Mouse (Mus musculus): Measurements from ENCODE around the gene Kif21b. TPM values are rescaled to one million over a fixed set of nuclear protein-coding genes. Genes with fewer than 3 reads are reported as not detected.

The Kif21b gene
- total and polyA plus RNA-seq, 3 experiments, result 4.0 to 34.0 TPM; not detected in 1

GRCm38 (mm10) chr1:136135046-136135445 is 3.9 kb downstream of the Kif21b start:
- peak; percentile 94 for DNase-seq (ENCODE audit: low read depth, low spot score)
- Histone ChIP-seq H3K9ac (ENCODE audit: control insufficient read depth, low read depth, low read length, poor library complexity, severe bottlenecking) (peak overlapping the region; percentile 50), H3K27me3 (ENCODE audit: control insufficient read depth in 1 of 2, insufficient read depth in 2 of 2, low read length in 2 of 2) (no peaks in the 10 kb centered on the region), H3K4me3 (ENCODE audit: control insufficient read depth in 1 of 2, insufficient read depth in 1 of 2, low read depth in 2 of 2, low read length in 2 of 2) (peak overlapping the region; percentile 2 to 55; a peak in 2 of 4 replicates), H3K36me3 (ENCODE audit: control insufficient read depth in 1 of 2, insufficient read depth in 2 of 2, low read length in 2 of 2) (peaks cover 0 to 37% of the 10 kb centered on the region in 2 experiments; a peak in 3 of 4 replicates), H3K27ac (ENCODE audit: control insufficient read depth, low read depth, low read length) (peak overlapping the region; percentile 90), H3K9me3 (replicated peaks; ENCODE audit: insufficient read depth, low read length) (no peaks in the 10 kb centered on the region), H3K79me2 (ENCODE audit: control insufficient read depth, insufficient read depth, low read length, poor library complexity) (peaks cover 21% of the 10 kb centered on the region), H3K4me1 (ENCODE audit: control insufficient read depth in 1 of 2, insufficient read depth in 2 of 2, low read length in 2 of 2) (peaks cover 36 to 67% of the 10 kb centered on the region in 2 experiments)
- no peak for TF ChIP-seq CHD1 (IDR thresholded peaks at IDR 0.05; ENCODE audit: low read depth, low read length)
- TF ChIP-seq ZMIZ1 (IDR thresholded peaks at IDR 0.05; ENCODE audit: low read depth, low read length), result peak; percentile 35; the same call in 1 of the 2 replicates
- TF ChIP-seq TAL1 (IDR thresholded peaks at IDR 0.05; ENCODE audit: low read length), result no peak
- peak; percentile 68 for TF ChIP-seq HCFC1 (IDR thresholded peaks at IDR 0.05; ENCODE audit: low read depth, low read length)
- peak; percentile 37; the same call in 1 of the 2 replicates for TF ChIP-seq MEF2A (IDR thresholded peaks at IDR 0.05; ENCODE audit: extremely low read depth, insufficient replicate concordance, low read depth, low read length, poor library complexity, severe bottlenecking)
- TF ChIP-seq POLR2A (IDR thresholded peaks at IDR 0.05; ENCODE audit: control insufficient read depth in 1 of 2, insufficient read depth in 1 of 2, low read depth in 1 of 2, low read length in 2 of 2, poor library complexity in 1 of 2), result peak in 1 of 2 experiments; percentile 54; a peak in 1 of 4 replicates
- no peak for TF ChIP-seq POLR2AphosphoS5 (IDR thresholded peaks at IDR 0.05; ENCODE audit: borderline replicate concordance, low read depth, low read length)
- TF ChIP-seq RCOR1 (IDR thresholded peaks at IDR 0.05; ENCODE audit: low read depth, low read length), result peak; percentile 52; the same call in 1 of the 2 replicates
- no peak for TF ChIP-seq RAD21 (IDR thresholded peaks at IDR 0.05; ENCODE audit: low read depth, low read length)
- peak; percentile 44 for TF ChIP-seq BHLHE40 (IDR thresholded peaks at IDR 0.05; ENCODE audit: borderline replicate concordance, low read depth, low read length)
- no peak for TF ChIP-seq NELFE (IDR thresholded peaks at IDR 0.05; ENCODE audit: low read depth, low read length)
- 0 out of 2 replicates have a peak, but pooled peaks have one; percentile 13 for TF ChIP-seq ZC3H11A (IDR thresholded peaks at IDR 0.05; ENCODE audit: low read depth, low read length)
- TF ChIP-seq CTCF (IDR thresholded peaks at IDR 0.05 in 2 of 3, conservative IDR thresholded peaks at IDR 0.05 in 1 of 3; ENCODE audit: control insufficient read depth in 1 of 3, insufficient read depth in 1 of 3, low read depth in 2 of 3, low read length in 3 of 3, poor library complexity in 1 of 3, severe bottlenecking in 1 of 3), result peak in 1 of 3 experiments; percentile 28; a peak in 1 of 6 replicates
- TF ChIP-seq KAT2A (conservative IDR thresholded peaks at IDR 0.05; ENCODE audit: low read depth, low read length), result peak; percentile 38; the same call in 1 of the 2 replicates
- no peak for TF ChIP-seq ZKSCAN1 (IDR thresholded peaks at IDR 0.05; ENCODE audit: low read depth, low read length)
- TF ChIP-seq MAFK (IDR thresholded peaks at IDR 0.05; ENCODE audit: borderline replicate concordance, low read depth, low read length), result 0 out of 2 replicates have a peak, but pooled peaks have one; percentile 34
- peak; percentile 56 to 83; a peak in 3 of 4 replicates for TF ChIP-seq EP300 (IDR thresholded peaks at IDR 0.05; ENCODE audit: low read depth in 1 of 2, low read length in 2 of 2)
- TF ChIP-seq MAX (IDR thresholded peaks at IDR 0.05; ENCODE audit: low read length), result peak; percentile 38; the same call in 1 of the 2 replicates
- TF ChIP-seq NRF1 (IDR thresholded peaks at IDR 0.05; ENCODE audit: insufficient read depth, low read depth, low read length, poor library complexity, severe bottlenecking), result 0 out of 2 replicates have a peak, but pooled peaks have one; percentile 14
- TF ChIP-seq TCF12 (IDR thresholded peaks at IDR 0.05; ENCODE audit: low read depth, low read length), result peak; percentile 61
- no peak for TF ChIP-seq USF1 (IDR thresholded peaks at IDR 0.05; ENCODE audit: low read depth, low read length)
- TF ChIP-seq ZNF384 (IDR thresholded peaks at IDR 0.05; ENCODE audit: low read depth, low read length), result no peak
- TF ChIP-seq MYB (IDR thresholded peaks at IDR 0.05; ENCODE audit: low read depth, low read length), result 0 out of 2 replicates have a peak, but pooled peaks have one; percentile 43
- TF ChIP-seq TBP (IDR thresholded peaks at IDR 0.05; ENCODE audit: low read depth, low read length), result peak; percentile 26; the same call in 1 of the 2 replicates
- 0 out of 2 replicates have a peak, but pooled peaks have one; percentile 18 for TF ChIP-seq SMC3 (IDR thresholded peaks at IDR 0.05; ENCODE audit: low read depth, low read length)
- peak; percentile 89 for TF ChIP-seq ETS1 (IDR thresholded peaks at IDR 0.05; ENCODE audit: low read depth, low read length)
- TF ChIP-seq GABPA (IDR thresholded peaks at IDR 0.05; ENCODE audit: low read depth, low read length), result no peak
- TF ChIP-seq CHD2 (IDR thresholded peaks at IDR 0.05; ENCODE audit: low read length), result no peak; the same call in 1 of the 2 replicates
- peak; percentile 54; the same call in 1 of the 2 replicates for TF ChIP-seq MXI1 (IDR thresholded peaks at IDR 0.05; ENCODE audit: low read depth, low read length)
- TF ChIP-seq USF2 (IDR thresholded peaks at IDR 0.05; ENCODE audit: borderline replicate concordance in 1 of 2, insufficient read depth in 1 of 2, low read depth in 1 of 2, low read length in 2 of 2), result no peak
- TF ChIP-seq UBTF (IDR thresholded peaks at IDR 0.05; ENCODE audit: borderline replicate concordance, insufficient read depth, low read depth, low read length), result no peak
- TF ChIP-seq JUND (IDR thresholded peaks at IDR 0.05; ENCODE audit: low read depth, low read length), result no peak
- peak; percentile 92 for TF ChIP-seq ELF1 (IDR thresholded peaks at IDR 0.05; ENCODE audit: low read depth, low read length)
- no peak for TF ChIP-seq E2F4 (IDR thresholded peaks at IDR 0.05; ENCODE audit: borderline replicate concordance, low read depth, low read length)
- peak; percentile 49; the same call in 1 of the 2 replicates for TF ChIP-seq GATA1 (IDR thresholded peaks at IDR 0.05; ENCODE audit: low read depth, low read length)
- peak; percentile 94 for TF ChIP-seq MAZ (IDR thresholded peaks at IDR 0.05; ENCODE audit: low read depth, low read length)
